Mouse (Mus musculus): ENCODE results near the gene Plau. TPM values are rescaled to one million over a fixed set of nuclear protein-coding genes. Genes with fewer than 3 reads are reported as not detected.

Plau gene
- polyA plus RNA-seq, 1 experiment from 2014 or later = 0.47 TPM

- H3K27ac ChIP-seq (ENCODE audit: low read depth, low read length) = no peak overlapping the region
- WGBS = 7% methylated on average over 7 of the region's 7 CpGs
- H3K4me2 ChIP-seq (ENCODE audit: low read length) = no peak overlapping the region
- H3K27me3 ChIP-seq (replicated peaks; ENCODE audit: control insufficient read depth, insufficient read depth, low read length) = no peaks in the 10 kb centered on the region
- ATAC-seq = peak; percentile 60
- peak; percentile 75 for DNase-seq (ENCODE audit: low spot score)
- H3K9ac ChIP-seq (ENCODE audit: low read length) = no peak overlapping the region
- no peaks in the 10 kb centered on the region for H3K36me3 ChIP-seq (ENCODE audit: control insufficient read depth, insufficient read depth, low read length)
- peaks cover 13% of the 10 kb centered on the region for H3K4me1 ChIP-seq (ENCODE audit: control insufficient read depth, insufficient read depth, low read length)
- H3K4me3 ChIP-seq (ENCODE audit: low read depth, low read length) = no peak overlapping the region
- H3K9me3 ChIP-seq (replicated peaks; ENCODE audit: control insufficient read depth, low read length) = no peaks in the 10 kb centered on the region
These were observed 32.9 kb upstream of the Plau start for GRCm38 (mm10) chr14:20803606-20803938.

- peaks cover 13% of the 10 kb centered on the region for H3K4me1 ChIP-seq (ENCODE audit: control insufficient read depth, insufficient read depth, low read length)
- no peaks in the 10 kb centered on the region for H3K36me3 ChIP-seq (ENCODE audit: control insufficient read depth, insufficient read depth, low read length)
- DNase-seq (ENCODE audit: low spot score) = no peak
- H3K27me3 ChIP-seq (replicated peaks; ENCODE audit: control insufficient read depth, insufficient read depth, low read length) = no peaks in the 10 kb centered on the region
- H3K9ac ChIP-seq (ENCODE audit: low read length) = no peak overlapping the region
- H3K27ac ChIP-seq (ENCODE audit: low read depth, low read length) = no peak overlapping the region
- no peak overlapping the region for H3K4me2 ChIP-seq (ENCODE audit: low read length)
- no peaks in the 10 kb centered on the region for H3K9me3 ChIP-seq (replicated peaks; ENCODE audit: control insufficient read depth, low read length)
- no peak for ATAC-seq
- no peak overlapping the region for H3K4me3 ChIP-seq (ENCODE audit: low read depth, low read length)
- WGBS = 81% methylated on average over 5 of the region's 5 CpGs
These were observed 32.0 kb upstream of the Plau start for GRCm38 (mm10) chr14:20804481-20804880.

- Histone ChIP-seq H3K4me1 (ENCODE audit: control insufficient read depth, insufficient read depth, low read length) (peaks cover 13% of the 10 kb centered on the region), H3K36me3 (ENCODE audit: control insufficient read depth, insufficient read depth, low read length) (no peaks in the 10 kb centered on the region), H3K9ac (ENCODE audit: low read length) (no peak overlapping the region), H3K27ac (ENCODE audit: low read depth, low read length) (no peak overlapping the region), H3K9me3 (replicated peaks; ENCODE audit: control insufficient read depth, low read length) (no peaks in the 10 kb centered on the region), H3K4me2 (ENCODE audit: low read length) (no peak overlapping the region), H3K4me3 (ENCODE audit: low read depth, low read length) (no peak overlapping the region), H3K27me3 (replicated peaks; ENCODE audit: control insufficient read depth, insufficient read depth, low read length) (no peaks in the 10 kb centered on the region)
- DNase-seq (ENCODE audit: low spot score) (peak; percentile 89), ATAC-seq (peak; percentile 88)
- WGBS = 44% methylated on average over 9 of the region's 9 CpGs
These were observed 31.3 kb upstream of the Plau start for GRCm38 (mm10) chr14:20804964-20805672.

- H3K9ac ChIP-seq (ENCODE audit: low read length) = no peak overlapping the region
- 85% methylated on average over 14 of the region's 14 CpGs for WGBS
- DNase-seq (ENCODE audit: low spot score) (no peak), ATAC-seq (no peak)
- no peak overlapping the region for H3K27ac ChIP-seq (ENCODE audit: low read depth, low read length)
- H3K9me3 ChIP-seq (replicated peaks; ENCODE audit: control insufficient read depth, low read length) = no peaks in the 10 kb centered on the region
- no peaks in the 10 kb centered on the region for H3K36me3 ChIP-seq (ENCODE audit: control insufficient read depth, insufficient read depth, low read length)
- H3K4me1 ChIP-seq (ENCODE audit: control insufficient read depth, insufficient read depth, low read length) = peaks cover 13% of the 10 kb centered on the region
- no peak overlapping the region for H3K4me3 ChIP-seq (ENCODE audit: low read depth, low read length)
- no peak overlapping the region for H3K4me2 ChIP-seq (ENCODE audit: low read length)
- no peaks in the 10 kb centered on the region for H3K27me3 ChIP-seq (replicated peaks; ENCODE audit: control insufficient read depth, insufficient read depth, low read length)
These were observed 30.2 kb upstream of the Plau start for GRCm38 (mm10) chr14:20806116-20806840.

- DNase-seq (ENCODE audit: low spot score) = no peak
- Histone ChIP-seq H3K4me3 (ENCODE audit: low read depth, low read length) (no peak overlapping the region), H3K27me3 (replicated peaks; ENCODE audit: control insufficient read depth, insufficient read depth, low read length) (no peaks in the 10 kb centered on the region), H3K4me2 (ENCODE audit: low read length) (no peak overlapping the region), H3K9ac (ENCODE audit: low read length) (no peak overlapping the region), H3K4me1 (ENCODE audit: control insufficient read depth, insufficient read depth, low read length) (peaks cover 13% of the 10 kb centered on the region), H3K27ac (ENCODE audit: low read depth, low read length) (no peak overlapping the region), H3K36me3 (ENCODE audit: control insufficient read depth, insufficient read depth, low read length) (no peaks in the 10 kb centered on the region), H3K9me3 (replicated peaks; ENCODE audit: control insufficient read depth, low read length) (no peaks in the 10 kb centered on the region)
- WGBS = 84% methylated on average over 4 of the region's 4 CpGs
- no peak for ATAC-seq
These were observed 27.1 kb upstream of the Plau start for GRCm38 (mm10) chr14:20809349-20809748.

- ATAC-seq (no peak), DNase-seq (ENCODE audit: low spot score) (no peak)
- Histone ChIP-seq H3K9ac (ENCODE audit: low read length) (no peak overlapping the region), H3K27me3 (replicated peaks; ENCODE audit: control insufficient read depth, insufficient read depth, low read length) (no peaks in the 10 kb centered on the region), H3K27ac (ENCODE audit: low read depth, low read length) (no peak overlapping the region), H3K9me3 (replicated peaks; ENCODE audit: control insufficient read depth, low read length) (no peaks in the 10 kb centered on the region), H3K4me3 (ENCODE audit: low read depth, low read length) (no peak overlapping the region), H3K4me2 (ENCODE audit: low read length) (no peak overlapping the region), H3K4me1 (ENCODE audit: control insufficient read depth, insufficient read depth, low read length) (peaks cover 13% of the 10 kb centered on the region), H3K36me3 (ENCODE audit: control insufficient read depth, insufficient read depth, low read length) (no peaks in the 10 kb centered on the region)
These were observed 26.6 kb upstream of the Plau start for GRCm38 (mm10) chr14:20809820-20810219.

- WGBS = 90% methylated on average over 8 of the region's 8 CpGs
- Histone ChIP-seq H3K9ac (ENCODE audit: low read length) (no peak overlapping the region), H3K4me3 (ENCODE audit: low read depth, low read length) (no peak overlapping the region), H3K4me2 (ENCODE audit: low read length) (no peak overlapping the region), H3K9me3 (replicated peaks; ENCODE audit: control insufficient read depth, low read length) (no peaks in the 10 kb centered on the region), H3K4me1 (ENCODE audit: control insufficient read depth, insufficient read depth, low read length) (peaks cover 2% of the 10 kb centered on the region; the same call in 1 of the 2 replicates), H3K27me3 (replicated peaks; ENCODE audit: control insufficient read depth, insufficient read depth, low read length) (no peaks in the 10 kb centered on the region), H3K27ac (ENCODE audit: low read depth, low read length) (no peak overlapping the region), H3K36me3 (ENCODE audit: control insufficient read depth, insufficient read depth, low read length) (no peaks in the 10 kb centered on the region)
- DNase-seq (ENCODE audit: low spot score) (no peak), ATAC-seq (no peak)
These were observed 25.2 kb upstream of the Plau start for GRCm38 (mm10) chr14:20811236-20811635.

GRCm38 (mm10) chr14:20811779-20812406, 24.6 kb upstream of the Plau start:
- ATAC-seq = no peak
- Histone ChIP-seq H3K27me3 (replicated peaks; ENCODE audit: control insufficient read depth, insufficient read depth, low read length) (no peaks in the 10 kb centered on the region), H3K9me3 (replicated peaks; ENCODE audit: control insufficient read depth, low read length) (no peaks in the 10 kb centered on the region), H3K4me2 (ENCODE audit: low read length) (no peak overlapping the region), H3K27ac (ENCODE audit: low read depth, low read length) (no peak overlapping the region), H3K4me1 (ENCODE audit: control insufficient read depth, insufficient read depth, low read length) (no peaks in the 10 kb centered on the region), H3K9ac (ENCODE audit: low read length) (no peak overlapping the region), H3K4me3 (ENCODE audit: low read depth, low read length) (no peak overlapping the region), H3K36me3 (ENCODE audit: control insufficient read depth, insufficient read depth, low read length) (no peaks in the 10 kb centered on the region)
- WGBS = 79% methylated on average over 7 of the region's 7 CpGs
- no peak for DNase-seq (ENCODE audit: low spot score)

GRCm38 (mm10) chr14:20815448-20815847, 21.0 kb upstream of the Plau start:
- no peak overlapping the region for H3K4me3 ChIP-seq (ENCODE audit: low read depth, low read length)
- ATAC-seq (no peak), DNase-seq (ENCODE audit: low spot score) (no peak)
- H3K36me3 ChIP-seq (ENCODE audit: control insufficient read depth, insufficient read depth, low read length) = no peaks in the 10 kb centered on the region
- no peaks in the 10 kb centered on the region for H3K4me1 ChIP-seq (ENCODE audit: control insufficient read depth, insufficient read depth, low read length)
- no peak overlapping the region for H3K4me2 ChIP-seq (ENCODE audit: low read length)
- H3K27ac ChIP-seq (ENCODE audit: low read depth, low read length) = no peak overlapping the region
- WGBS = 88% methylated on average over 3 of the region's 3 CpGs
- no peaks in the 10 kb centered on the region for H3K9me3 ChIP-seq (replicated peaks; ENCODE audit: control insufficient read depth, low read length)
- no peaks in the 10 kb centered on the region for H3K27me3 ChIP-seq (replicated peaks; ENCODE audit: control insufficient read depth, insufficient read depth, low read length)
- H3K9ac ChIP-seq (ENCODE audit: low read length) = no peak overlapping the region

Measured in forebrain, embryonic 14.5 days (tissue).